Mouse (Mus musculus): ENCODE measurements around the gene Col1a1. TPM values are rescaled to one million over a fixed set of nuclear protein-coding genes. Genes with fewer than 3 reads are reported as not detected.

Col1a1 gene
- polyA plus RNA-seq, 1 experiment from 2014 or later = 135 TPM

GRCm38 (mm10) chr11:95001058-95001457, 65.0 kb downstream of the Col1a1 start:
- Histone ChIP-seq H3K36me3 (peaks cover 98% of the 10 kb centered on the region), H3K27ac (peak overlapping the region; percentile 90), H3K4me1 (peaks cover 99% of the 10 kb centered on the region), H3K9ac (peak overlapping the region; percentile 95), H3K4me3 (peak overlapping the region; percentile 54; the same call in 1 of the 2 replicates), H3K4me2 (peak overlapping the region; percentile 94), H3K9me3 (replicated peaks) (no peaks in the 10 kb centered on the region), H3K27me3 (replicated peaks) (no peaks in the 10 kb centered on the region)
- WGBS (ENCODE audit: insufficient replicate concordance) = 8% methylated on average over 8 of the region's 8 CpGs
- peak; percentile 31; the same call in 1 of the 2 replicates for ATAC-seq

- H3K4me3 ChIP-seq = no peak overlapping the region
- H3K4me2 ChIP-seq = no peak overlapping the region
- no peak for ATAC-seq
- H3K9ac ChIP-seq = no peak overlapping the region
- peak overlapping the region; percentile 62 for H3K27ac ChIP-seq
- peaks cover 92% of the 10 kb centered on the region for H3K36me3 ChIP-seq
- H3K4me1 ChIP-seq = peaks cover 99% of the 10 kb centered on the region
- no peaks in the 10 kb centered on the region for H3K9me3 ChIP-seq (replicated peaks)
- no peaks in the 10 kb centered on the region for H3K27me3 ChIP-seq (replicated peaks)
- 86% methylated on average over 21 of the region's 21 CpGs for WGBS (ENCODE audit: insufficient replicate concordance)
Measured at GRCm38 (mm10) chr11:95001584-95002347, 65.7 kb downstream of the Col1a1 start.

Other genes with a start within 250 kb of the Col1a1 start
- not detected in 2 replicates for gene Gm11541, start 231.7 kb upstream of the Col1a1 start, polyA plus RNA-seq (2016; fragmentation: Nextera tagmentation; extraction: Ambion mirVana)
- gene Cdc34b, start 194.4 kb upstream of the Col1a1 start, polyA plus RNA-seq (2016; fragmentation: Nextera tagmentation; extraction: Ambion mirVana) = 0.11 TPM in 1 of 2 replicates, not detected in the other
- gene Tmem92, start 153.5 kb upstream of the Col1a1 start, polyA plus RNA-seq (2016; fragmentation: Nextera tagmentation; extraction: Ambion mirVana) = not detected in 2 replicates
- gene Hils1, start 31.4 kb downstream of the Col1a1 start, polyA plus RNA-seq (2016; fragmentation: Nextera tagmentation; extraction: Ambion mirVana) = not detected in 2 replicates
- 0.17 TPM in 1 of 2 replicates, not detected in the other for gene Sgca, start 40.1 kb downstream of the Col1a1 start, polyA plus RNA-seq (2016; fragmentation: Nextera tagmentation; extraction: Ambion mirVana)
- 13.4 and 14.1 TPM in 2 replicates for gene Ppp1r9b, start 54.8 kb downstream of the Col1a1 start, polyA plus RNA-seq (2016; fragmentation: Nextera tagmentation; extraction: Ambion mirVana)
- 53.8 and 56.7 TPM in 2 replicates for gene Samd14, start 73.7 kb downstream of the Col1a1 start, polyA plus RNA-seq (2016; fragmentation: Nextera tagmentation; extraction: Ambion mirVana)
- 10.0 and 11.0 TPM in 2 replicates for gene Pdk2, start 105.1 kb downstream of the Col1a1 start, polyA plus RNA-seq (2016; fragmentation: Nextera tagmentation; extraction: Ambion mirVana)
- gene Itga3, start 140.6 kb downstream of the Col1a1 start, polyA plus RNA-seq (2016; fragmentation: Nextera tagmentation; extraction: Ambion mirVana) = 2.8 and 3.6 TPM in 2 replicates
- gene Dlx3, start 183.9 kb downstream of the Col1a1 start, polyA plus RNA-seq (2016; fragmentation: Nextera tagmentation; extraction: Ambion mirVana) = 0.05 and 0.08 TPM in 2 replicates
- 0.06 TPM in 1 of 2 replicates, not detected in the other for gene Dlx4, start 210.0 kb downstream of the Col1a1 start, polyA plus RNA-seq (2016; fragmentation: Nextera tagmentation; extraction: Ambion mirVana)